Mouse (Mus musculus) embryo, embryonic 10 days (tissue): ENCODE data around the gene Ccr9.

Experiments
- DNase-seq: peaks from one replicate; pipeline ENCODE4 v3.0.0-alpha.2; 2015; ENCODE audit warnings: low spot score

The Ccr9 gene

DNA sequence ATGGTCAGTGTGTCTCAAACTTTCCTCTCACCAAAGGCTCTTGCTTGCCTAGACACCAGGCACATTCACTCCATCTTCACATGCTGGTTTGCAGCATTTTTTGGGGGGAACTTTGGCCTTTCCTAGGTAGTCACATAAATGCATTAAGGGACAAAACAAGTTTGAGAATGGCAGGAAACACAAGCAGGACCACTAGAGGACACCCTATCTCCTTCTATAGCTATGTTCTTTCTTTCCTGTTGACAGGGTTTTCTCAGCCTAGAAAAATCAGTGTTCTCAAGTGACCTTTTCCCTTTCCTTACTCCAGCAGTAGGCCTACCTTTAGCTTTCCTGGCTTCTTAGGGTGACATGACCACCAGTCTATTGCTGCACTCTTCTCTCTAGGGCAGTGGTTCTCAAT lies 124.7 kb downstream of the Ccr9 start:
- DNase-seq: no peak

DNA sequence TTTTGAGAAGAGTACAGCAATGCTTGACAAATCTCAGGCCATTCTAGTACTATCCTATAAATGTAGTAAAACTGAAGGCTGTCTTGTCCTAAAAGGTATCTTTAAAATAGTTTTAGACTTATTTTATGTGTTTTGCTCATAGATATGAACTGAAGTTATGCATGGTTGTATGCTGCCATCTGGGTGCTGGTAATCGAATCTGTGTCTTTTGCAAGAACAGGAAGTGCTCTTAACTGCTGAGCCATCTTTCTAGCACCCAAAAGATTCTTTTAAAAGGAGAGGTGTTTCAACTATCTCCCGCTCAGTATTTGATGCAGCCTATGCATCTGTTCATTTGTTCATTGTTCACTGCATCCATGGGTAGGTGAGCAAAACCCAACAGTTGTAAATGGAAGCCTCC lies 127.0 kb downstream of the Ccr9 start:
- DNase-seq: no peak

DNA sequence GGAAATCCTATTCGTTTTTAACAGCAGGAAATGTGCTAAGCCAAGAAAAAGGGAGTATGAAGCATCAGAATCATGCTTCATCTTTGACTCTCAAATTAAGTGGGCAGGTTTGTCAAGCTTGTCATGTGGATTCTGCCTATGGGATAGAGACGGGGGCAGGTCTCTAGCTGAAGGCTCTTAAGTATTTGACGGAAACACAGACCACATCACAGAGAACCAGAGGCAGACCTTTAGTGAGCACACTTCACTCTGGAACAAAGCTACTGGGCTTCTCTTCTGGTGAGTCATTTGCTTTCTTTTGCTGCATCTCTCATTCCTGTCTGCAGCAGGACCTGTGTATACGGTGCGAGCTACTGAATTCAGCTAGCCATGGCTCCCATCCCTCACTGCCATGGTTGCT lies 128.0 kb downstream of the Ccr9 start, which contains the start of gene Cxcr6:
Gene Cxcr6 (plus strand): TSS at position 209 of the 400 bp plus-strand sequence.
- DNase-seq: no peak

DNA sequence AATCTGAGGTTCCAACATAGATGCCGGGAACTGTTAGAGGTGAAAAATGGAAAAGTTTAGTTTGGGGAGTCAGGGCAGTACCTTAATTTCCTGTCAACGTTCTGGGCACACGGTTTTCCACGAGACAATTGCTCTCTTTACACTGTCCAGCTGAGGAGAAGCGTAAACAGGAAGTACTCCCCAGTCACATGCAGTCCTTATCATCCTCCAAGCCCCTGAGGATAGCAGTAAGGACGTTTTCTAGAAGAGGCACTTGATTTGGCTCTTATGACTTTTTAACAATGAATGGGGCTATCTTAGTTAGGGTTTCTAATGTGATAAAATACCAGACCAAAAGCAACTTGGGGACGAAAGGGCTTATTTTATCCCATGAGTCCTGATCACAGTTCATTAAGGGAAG lies 130.3 kb downstream of the Ccr9 start:
- no peak for DNase-seq

DNA sequence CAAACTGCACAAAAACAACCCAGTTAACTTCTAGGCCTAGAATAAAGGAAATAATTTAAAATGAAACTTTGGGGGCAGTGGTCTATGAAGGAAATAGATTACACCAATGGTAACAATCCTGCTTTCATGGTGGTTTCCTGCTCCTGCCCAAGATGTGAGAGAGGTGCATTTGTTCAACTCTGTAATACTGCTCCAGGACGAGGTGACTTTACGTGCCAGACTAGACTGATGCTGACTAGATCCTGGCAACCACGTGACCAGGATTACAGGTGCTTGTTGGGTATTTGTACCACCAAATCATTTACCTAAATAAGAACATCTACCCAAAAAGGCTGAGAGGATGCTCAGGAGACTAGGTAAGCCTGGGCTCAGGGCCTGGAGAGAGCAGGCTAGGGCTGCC lies 133.6 kb downstream of the Ccr9 start:
- no peak for DNase-seq

DNA sequence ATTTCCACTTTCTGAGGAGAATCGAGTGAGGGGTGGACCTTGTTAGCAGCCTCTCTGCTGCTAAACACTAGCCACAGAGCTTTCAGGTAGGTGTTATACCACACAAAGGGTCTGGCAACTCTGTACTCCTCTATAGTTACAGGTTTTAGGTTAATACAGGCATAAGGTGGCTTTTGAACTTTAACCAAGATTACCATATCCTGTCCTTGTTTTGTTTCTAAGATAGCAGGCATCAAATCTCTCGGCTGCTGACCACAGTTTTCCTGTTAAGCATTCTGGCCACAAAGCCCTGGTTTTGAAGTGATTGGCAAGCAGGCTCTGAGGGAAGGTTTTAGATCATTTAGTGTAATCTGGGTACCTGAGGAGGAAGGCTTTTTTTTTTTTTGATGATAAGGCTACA lies 136.1 kb downstream of the Ccr9 start:
- no peak for DNase-seq

DNA sequence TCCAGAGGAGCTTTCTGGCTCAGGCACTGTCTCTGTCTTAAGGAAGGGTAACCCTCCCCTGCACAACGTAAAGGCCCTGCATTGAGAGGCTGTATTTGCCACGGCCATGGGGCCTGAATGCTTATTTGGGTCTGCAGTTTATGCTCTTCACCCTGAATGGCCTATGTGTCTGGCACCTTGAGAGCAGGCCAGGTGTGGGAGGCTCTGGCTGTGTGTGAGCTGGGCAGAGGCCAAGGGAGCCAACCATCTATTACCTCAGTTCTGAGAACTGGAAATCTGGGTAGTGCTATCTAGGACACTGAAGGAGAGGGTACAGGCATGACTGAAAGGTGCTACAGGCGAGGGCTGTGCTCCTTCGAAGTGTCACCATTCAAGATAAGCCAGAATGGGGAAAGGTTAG lies 136.6 kb downstream of the Ccr9 start:
- DNase-seq: no peak

DNA sequence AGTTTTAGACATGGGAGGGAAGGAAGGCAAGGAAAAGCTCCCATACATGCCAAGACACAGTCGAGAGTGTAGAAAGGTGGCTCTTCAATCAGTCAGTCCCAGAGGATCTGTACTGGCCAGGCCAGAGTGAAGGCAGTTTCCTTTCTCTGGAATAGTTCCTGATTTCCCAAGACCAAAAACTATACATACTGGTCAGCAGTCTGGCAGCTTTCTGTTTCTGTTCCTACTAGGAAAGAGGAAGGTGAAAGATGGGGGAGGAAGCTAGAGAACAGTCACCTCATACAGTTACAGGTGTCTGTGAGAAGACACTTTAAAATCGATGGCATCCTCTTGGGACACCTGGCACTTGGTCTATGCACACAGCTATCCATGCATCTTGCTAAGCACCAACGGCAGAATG lies 137.2 kb downstream of the Ccr9 start:
- no peak for DNase-seq

DNA sequence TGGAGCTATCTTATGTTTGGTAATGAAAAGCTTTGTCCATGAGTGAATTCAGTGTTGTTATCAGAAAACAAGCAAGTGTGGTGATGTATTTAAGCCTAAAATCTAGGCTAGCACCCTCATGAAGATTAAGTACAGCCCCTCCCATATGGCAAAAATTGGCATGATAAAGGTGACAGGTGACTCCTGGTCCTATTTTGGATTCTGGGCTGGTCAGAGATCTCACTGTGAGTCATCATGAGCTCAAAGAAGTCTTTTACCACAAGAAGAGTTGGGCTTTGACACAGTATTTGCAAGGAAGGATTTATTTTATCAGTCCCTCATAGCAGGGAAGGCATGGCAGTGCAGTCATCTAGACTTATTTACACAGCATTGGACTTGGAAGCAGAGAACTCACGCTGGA lies 137.8 kb downstream of the Ccr9 start:
- DNase-seq: no peak

DNA sequence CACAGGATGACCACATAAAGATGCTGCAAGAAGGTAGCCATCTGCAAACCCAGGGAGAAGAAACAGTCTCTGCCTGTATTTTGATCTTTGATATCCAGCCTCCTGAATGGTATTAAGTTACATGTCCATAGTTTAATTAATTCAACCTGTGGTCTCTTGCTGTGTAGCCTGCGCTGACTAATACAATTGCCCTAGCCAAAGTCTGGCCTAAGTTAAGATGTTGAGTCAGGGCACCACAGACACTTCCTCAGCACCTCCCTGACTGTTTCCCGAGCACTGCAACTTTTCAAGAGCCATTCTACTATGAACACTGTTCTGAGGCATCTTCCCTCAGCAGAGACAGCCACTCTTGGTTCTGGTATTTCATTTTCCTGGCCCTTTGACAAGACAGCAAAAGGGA lies 140.4 kb downstream of the Ccr9 start:
- DNase-seq: no peak

DNA sequence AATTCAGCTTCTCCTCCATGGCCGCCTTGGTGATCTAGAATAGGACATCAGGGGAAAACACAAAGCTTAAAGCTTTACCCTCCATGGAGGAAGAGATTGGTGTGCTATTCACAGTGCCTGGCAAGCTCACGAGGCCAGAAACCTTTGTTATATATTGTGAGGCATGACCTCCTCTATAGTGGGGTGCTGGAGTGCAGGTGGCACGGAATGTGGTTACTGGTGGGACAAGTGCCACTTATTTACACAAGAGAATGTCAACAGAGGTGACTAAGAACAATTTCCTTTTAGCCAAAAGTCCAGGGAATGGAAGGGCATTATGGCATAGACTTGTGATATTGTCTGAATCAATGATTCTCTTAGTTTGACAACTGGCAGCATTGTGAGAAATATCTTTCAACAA lies 148.4 kb downstream of the Ccr9 start:
- DNase-seq: no peak

DNA sequence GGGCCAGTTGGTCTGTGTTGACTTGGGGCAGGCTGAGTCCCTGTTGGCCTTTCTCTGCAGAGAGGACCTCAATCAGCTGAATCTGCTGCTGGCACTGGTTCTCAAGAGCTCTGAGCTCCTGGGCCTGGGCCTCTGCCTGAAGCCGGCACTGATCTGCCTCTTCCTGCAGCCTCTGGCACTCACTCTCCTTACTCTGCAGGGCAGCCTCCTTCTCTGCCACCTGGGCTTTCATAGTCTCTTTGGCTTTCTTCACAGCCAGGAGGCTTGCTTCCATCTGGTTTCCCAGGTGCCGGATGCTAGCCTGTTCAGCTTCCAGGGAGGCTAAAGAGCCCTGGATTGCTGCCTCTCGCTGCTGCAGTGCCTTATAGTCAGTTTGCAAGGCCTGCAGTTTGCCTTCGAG lies 150.7 kb downstream of the Ccr9 start:
- no peak for DNase-seq
